Mouse (Mus musculus): ENCODE results near the gene Pim3. TPM values are rescaled to one million over a fixed set of nuclear protein-coding genes. Genes with fewer than 3 reads are reported as not detected.
A peak's percentile ranks its signal among the peaks of the same experiment; 100 is the strongest.

Pim3 gene
- polyA plus RNA-seq, 1 experiment from 2014 or later, result 46.2 TPM

DNA sequence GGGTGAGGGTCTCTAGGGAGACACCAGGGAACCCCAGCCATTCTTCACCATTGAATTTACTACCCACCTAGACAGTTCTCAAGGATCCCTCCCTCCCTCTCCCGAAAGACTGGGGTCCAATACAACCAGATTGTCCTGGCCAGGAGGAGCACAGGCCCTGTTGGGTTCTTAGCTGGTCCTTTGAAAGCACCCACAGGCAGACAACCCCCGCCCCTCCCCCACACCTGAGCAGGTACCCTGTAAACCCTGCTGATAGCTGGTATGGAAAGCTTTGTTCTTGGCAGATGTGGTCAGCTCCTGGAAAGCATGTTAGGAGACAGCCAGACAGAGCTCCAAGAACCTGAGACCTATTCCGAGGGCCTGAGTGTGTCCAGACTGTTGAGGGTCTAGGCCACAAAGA lies 1.2 kb upstream of the Pim3 start:
- Histone ChIP-seq H3K36me3 (ENCODE audit: control insufficient read depth, insufficient read depth, low read length) (peaks cover 16% of the 10 kb centered on the region), H3K9ac (ENCODE audit: low read depth, low read length) (no peak overlapping the region), H3K4me3 (ENCODE audit: low read length) (no peak overlapping the region), H3K4me1 (ENCODE audit: control insufficient read depth, insufficient read depth, low read length) (peaks cover 16% of the 10 kb centered on the region), H3K27ac (ENCODE audit: low read depth, low read length) (no peak overlapping the region), H3K27me3 (ENCODE audit: control insufficient read depth, insufficient read depth, low read length) (no peaks in the 10 kb centered on the region), H3K9me3 (ENCODE audit: control insufficient read depth, low read length) (no peaks in the 10 kb centered on the region), H3K4me2 (replicated peaks; ENCODE audit: low read depth, low read length) (no peak overlapping the region)
- ATAC-seq (ENCODE audit: low FRiP score, low TSS enrichment), result no peak
- WGBS, result 88% methylated on average over 3 of the region's 3 CpGs

- Histone ChIP-seq H3K36me3 (ENCODE audit: control insufficient read depth, insufficient read depth, low read length) (peaks cover 28% of the 10 kb centered on the region), H3K4me1 (ENCODE audit: control insufficient read depth, insufficient read depth, low read length) (peaks cover 36% of the 10 kb centered on the region), H3K4me2 (replicated peaks; ENCODE audit: low read depth, low read length) (peak overlapping the region; percentile 97), H3K27ac (ENCODE audit: low read depth, low read length) (peak overlapping the region; percentile 74), H3K9ac (ENCODE audit: low read depth, low read length) (peak overlapping the region; percentile 90), H3K4me3 (ENCODE audit: low read length) (peak overlapping the region; percentile 93), H3K27me3 (ENCODE audit: control insufficient read depth, insufficient read depth, low read length) (no peaks in the 10 kb centered on the region), H3K9me3 (ENCODE audit: control insufficient read depth, low read length) (no peaks in the 10 kb centered on the region)
- ATAC-seq (ENCODE audit: low FRiP score, low TSS enrichment), result peak; percentile 3; the same call in 1 of the 2 replicates
- WGBS, result under 1% methylated on average over 90 of the region's 98 CpGs
Observed at GRCm38 (mm10) chr15:88862881-88863694, 1.1 kb downstream of the Pim3 start.

- peak overlapping the region; percentile 93 for H3K4me3 ChIP-seq (ENCODE audit: low read length)
- peaks cover 36% of the 10 kb centered on the region for H3K4me1 ChIP-seq (ENCODE audit: control insufficient read depth, insufficient read depth, low read length)
- ATAC-seq (ENCODE audit: low FRiP score, low TSS enrichment), result peak; percentile 82
- H3K9ac ChIP-seq (ENCODE audit: low read depth, low read length), result peak overlapping the region; percentile 90
- H3K9me3 ChIP-seq (ENCODE audit: control insufficient read depth, low read length), result no peaks in the 10 kb centered on the region
- peak overlapping the region; percentile 97 for H3K4me2 ChIP-seq (replicated peaks; ENCODE audit: low read depth, low read length)
- WGBS, result under 1% methylated on average over 15 of the region's 39 CpGs
- peak overlapping the region; percentile 78 for H3K27ac ChIP-seq (ENCODE audit: low read depth, low read length)
- H3K36me3 ChIP-seq (ENCODE audit: control insufficient read depth, insufficient read depth, low read length), result peaks cover 28% of the 10 kb centered on the region
- no peaks in the 10 kb centered on the region for H3K27me3 ChIP-seq (ENCODE audit: control insufficient read depth, insufficient read depth, low read length)
Observed at GRCm38 (mm10) chr15:88863695-88864231, 1.8 kb downstream of the Pim3 start.

DNA sequence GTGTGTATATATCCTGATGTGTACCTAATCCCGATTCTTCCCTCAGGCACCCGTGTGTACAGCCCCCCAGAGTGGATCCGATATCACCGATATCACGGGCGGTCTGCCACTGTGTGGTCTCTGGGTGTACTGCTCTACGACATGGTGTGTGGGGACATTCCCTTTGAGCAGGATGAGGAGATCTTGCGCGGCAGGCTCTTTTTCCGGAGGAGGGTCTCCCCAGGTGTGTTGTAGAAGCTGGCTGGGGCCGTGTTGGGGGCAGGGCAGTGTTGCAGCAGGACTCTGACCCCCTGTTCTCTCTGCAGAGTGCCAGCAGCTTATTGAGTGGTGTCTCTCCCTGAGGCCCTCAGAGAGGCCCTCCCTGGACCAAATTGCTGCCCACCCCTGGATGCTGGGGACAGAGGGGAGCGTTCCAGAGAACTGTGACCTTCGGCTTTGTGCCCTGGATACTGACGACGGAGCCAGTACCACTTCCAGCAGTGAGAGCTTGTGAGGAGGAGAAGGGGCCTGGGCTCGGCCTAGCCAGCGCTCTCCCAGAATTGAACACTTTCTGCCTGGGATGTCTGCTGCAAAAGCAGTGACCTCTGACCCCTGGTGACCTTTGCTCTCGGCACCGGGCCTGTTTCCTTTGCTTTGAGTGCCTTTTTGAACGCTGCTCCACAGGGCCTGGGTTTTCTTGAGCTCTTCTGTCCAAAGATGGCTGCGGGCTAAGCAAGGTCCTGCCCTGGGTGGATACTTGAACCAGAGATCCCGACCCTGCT lies 2.5 kb downstream of the Pim3 start:
- Histone ChIP-seq H3K4me2 (replicated peaks; ENCODE audit: low read depth, low read length) (peak overlapping the region; percentile 97), H3K27ac (ENCODE audit: low read depth, low read length) (peak overlapping the region; percentile 78), H3K36me3 (ENCODE audit: control insufficient read depth, insufficient read depth, low read length) (peaks cover 28% of the 10 kb centered on the region), H3K4me3 (ENCODE audit: low read length) (peak overlapping the region; percentile 93), H3K9me3 (ENCODE audit: control insufficient read depth, low read length) (no peaks in the 10 kb centered on the region), H3K27me3 (ENCODE audit: control insufficient read depth, insufficient read depth, low read length) (no peaks in the 10 kb centered on the region), H3K4me1 (ENCODE audit: control insufficient read depth, insufficient read depth, low read length) (peaks cover 36% of the 10 kb centered on the region), H3K9ac (ENCODE audit: low read depth, low read length) (peak overlapping the region; percentile 90; the same call in 1 of the 2 replicates)
- WGBS, result 37% methylated on average over 22 of the region's 22 CpGs
- peak; percentile 8 for ATAC-seq (ENCODE audit: low FRiP score, low TSS enrichment)

GRCm38 (mm10) chr15:88865061-88865460 lies 3.1 kb downstream of the Pim3 start:
- H3K4me1 ChIP-seq (ENCODE audit: control insufficient read depth, insufficient read depth, low read length), result peaks cover 36% of the 10 kb centered on the region
- no peak overlapping the region for H3K27ac ChIP-seq (ENCODE audit: low read depth, low read length)
- no peak for ATAC-seq (ENCODE audit: low FRiP score, low TSS enrichment)
- H3K27me3 ChIP-seq (ENCODE audit: control insufficient read depth, insufficient read depth, low read length), result no peaks in the 10 kb centered on the region
- 61% methylated on average over 14 of the region's 14 CpGs for WGBS
- H3K36me3 ChIP-seq (ENCODE audit: control insufficient read depth, insufficient read depth, low read length), result peaks cover 28% of the 10 kb centered on the region
- H3K9me3 ChIP-seq (ENCODE audit: control insufficient read depth, low read length), result no peaks in the 10 kb centered on the region
- H3K4me2 ChIP-seq (replicated peaks; ENCODE audit: low read depth, low read length), result peak overlapping the region; percentile 97
- peak overlapping the region; percentile 9; the same call in 1 of the 2 replicates for H3K4me3 ChIP-seq (ENCODE audit: low read length)
- 0 out of 2 replicates have a peak overlapping the region, but pooled peaks have one; percentile 90 for H3K9ac ChIP-seq (ENCODE audit: low read depth, low read length)

GRCm38 (mm10) chr15:88865888-88866695 lies 4.1 kb downstream of the Pim3 start:
- Histone ChIP-seq H3K27me3 (ENCODE audit: control insufficient read depth, insufficient read depth, low read length) (no peaks in the 10 kb centered on the region), H3K9ac (ENCODE audit: low read depth, low read length) (no peak overlapping the region), H3K36me3 (ENCODE audit: control insufficient read depth, insufficient read depth, low read length) (peaks cover 28% of the 10 kb centered on the region), H3K4me1 (ENCODE audit: control insufficient read depth, insufficient read depth, low read length) (peaks cover 36% of the 10 kb centered on the region), H3K9me3 (ENCODE audit: control insufficient read depth, low read length) (no peaks in the 10 kb centered on the region), H3K4me2 (replicated peaks; ENCODE audit: low read depth, low read length) (no peak overlapping the region), H3K4me3 (ENCODE audit: low read length) (no peak overlapping the region), H3K27ac (ENCODE audit: low read depth, low read length) (no peak overlapping the region)
- WGBS, result 79% methylated on average over 4 of the region's 4 CpGs
- ATAC-seq (ENCODE audit: low FRiP score, low TSS enrichment), result no peak

DNA sequence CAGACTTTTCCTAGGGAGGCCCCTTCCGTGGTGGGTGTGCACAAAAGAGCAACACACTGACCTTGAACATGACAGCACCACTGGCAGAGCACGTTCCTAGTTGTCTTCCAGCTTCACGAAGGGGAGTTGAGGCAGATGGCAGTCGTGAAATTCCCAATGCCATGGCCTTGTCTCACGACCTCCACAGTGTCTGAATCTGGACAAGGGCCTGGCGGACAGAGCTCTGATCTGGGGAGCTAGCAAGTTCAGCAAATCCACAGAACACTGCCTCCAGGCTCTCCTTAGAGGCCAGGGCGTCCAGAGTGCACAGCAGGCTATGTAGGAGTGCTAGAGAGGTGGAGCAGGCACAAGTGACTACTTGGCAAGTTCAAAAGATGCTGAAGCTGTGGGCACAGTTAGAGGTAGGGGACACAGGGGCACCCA lies 5.0 kb downstream of the Pim3 start:
- no peak for ATAC-seq (ENCODE audit: low FRiP score, low TSS enrichment)
- Histone ChIP-seq H3K27me3 (ENCODE audit: control insufficient read depth, insufficient read depth, low read length) (no peaks in the 10 kb centered on the region), H3K9ac (ENCODE audit: low read depth, low read length) (no peak overlapping the region), H3K4me2 (replicated peaks; ENCODE audit: low read depth, low read length) (no peak overlapping the region), H3K36me3 (ENCODE audit: control insufficient read depth, insufficient read depth, low read length) (peaks cover 28% of the 10 kb centered on the region), H3K9me3 (ENCODE audit: control insufficient read depth, low read length) (no peaks in the 10 kb centered on the region), H3K4me1 (ENCODE audit: control insufficient read depth, insufficient read depth, low read length) (peaks cover 36% of the 10 kb centered on the region), H3K27ac (ENCODE audit: low read depth, low read length) (peak overlapping the region; percentile 47; the same call in 1 of the 2 replicates), H3K4me3 (ENCODE audit: low read length) (no peak overlapping the region)
- WGBS, result 56% methylated on average over 7 of the region's 7 CpGs

DNA sequence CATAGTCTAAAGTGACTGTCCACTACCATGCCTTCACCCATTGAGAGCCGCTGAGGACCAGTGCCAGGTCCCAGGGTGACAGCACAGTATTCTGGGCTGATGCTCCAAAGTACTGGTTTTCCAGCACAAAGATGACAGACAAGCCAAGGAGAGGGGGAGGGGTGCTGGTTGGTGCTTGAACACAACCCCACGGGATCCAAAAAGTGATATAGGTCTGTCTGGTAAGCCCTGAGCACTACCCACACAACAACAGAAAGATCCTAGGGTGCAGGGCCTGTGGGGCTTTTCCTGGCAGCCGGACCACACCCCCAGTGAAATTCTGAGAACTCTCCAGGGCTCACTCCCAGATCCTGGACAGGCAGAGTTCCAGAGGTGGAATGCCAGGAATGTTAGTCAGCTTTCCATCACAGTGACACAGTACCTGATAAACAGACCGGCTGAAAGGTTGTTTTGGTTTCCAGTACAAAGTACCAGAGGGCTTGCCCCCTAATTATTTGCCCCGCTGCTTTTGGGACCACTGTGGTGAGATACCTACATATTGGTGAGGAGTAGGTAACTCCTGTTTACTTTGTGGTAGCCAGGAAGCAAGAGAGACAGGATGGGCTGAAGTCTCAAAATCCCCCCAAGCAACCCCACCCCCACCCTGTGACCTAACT lies 5.5 kb downstream of the Pim3 start:
- H3K9ac ChIP-seq (ENCODE audit: low read depth, low read length), result no peak overlapping the region
- ATAC-seq (ENCODE audit: low FRiP score, low TSS enrichment), result no peak
- H3K4me2 ChIP-seq (replicated peaks; ENCODE audit: low read depth, low read length), result no peak overlapping the region
- 18% methylated on average over 5 of the region's 5 CpGs for whole genome bisulfite sequencing
- H3K27me3 ChIP-seq (ENCODE audit: control insufficient read depth, insufficient read depth, low read length), result no peaks in the 10 kb centered on the region
- peaks cover 36% of the 10 kb centered on the region for H3K4me1 ChIP-seq (ENCODE audit: control insufficient read depth, insufficient read depth, low read length)
- peaks cover 28% of the 10 kb centered on the region for H3K36me3 ChIP-seq (ENCODE audit: control insufficient read depth, insufficient read depth, low read length)
- H3K27ac ChIP-seq (ENCODE audit: low read depth, low read length), result peak overlapping the region; percentile 47; the same call in 1 of the 2 replicates
- H3K9me3 ChIP-seq (ENCODE audit: control insufficient read depth, low read length), result no peaks in the 10 kb centered on the region
- H3K4me3 ChIP-seq (ENCODE audit: low read length), result no peak overlapping the region
